38 mouse cellular contexts compared by ENCODE assay signal in genomic region chrX:140082535-140082934, GRCm38 (mm10). TPM values are rescaled to one million over a fixed set of nuclear protein-coding genes. Genes with fewer than 3 reads are reported as not detected.
"Had no signal": no experiment of that assay in that cellular context is flagged by ENCODE, and none has a peak within 500 bp of the region (broad histone marks: within the 10 kb centered on the region; RNA-seq: fewer than 3 reads in every experiment).

No protein-coding gene starts in this region.

- H3K27ac ChIP-seq: embryonic facial prominence, embryonic 10.5 days; embryonic facial prominence, embryonic 12.5 days; embryonic facial prominence, embryonic 13.5 days; embryonic facial prominence, embryonic 15.5 days; forebrain, embryonic 10.5 days; forebrain, embryonic 12.5 days; forebrain, embryonic 13.5 days; forebrain, embryonic 15.5 days; gastrocnemius, adult 2 months; heart, adult 2 months; heart, embryonic 10.5 days had no signal

- H3K9me3 ChIP-seq: embryonic facial prominence, embryonic 10.5 days; embryonic facial prominence, embryonic 12.5 days; embryonic facial prominence, embryonic 13.5 days; embryonic facial prominence, embryonic 15.5 days; forebrain, embryonic 10.5 days; forebrain, embryonic 12.5 days; forebrain, embryonic 13.5 days; forebrain, embryonic 15.5 days; heart, embryonic 10.5 days had no signal

- H3K4me3 ChIP-seq: embryonic facial prominence, embryonic 10.5 days; embryonic facial prominence, embryonic 12.5 days; embryonic facial prominence, embryonic 13.5 days; embryonic facial prominence, embryonic 15.5 days; erythroblast, embryonic 14.5 days; forebrain, embryonic 10.5 days; forebrain, embryonic 12.5 days; forebrain, embryonic 13.5 days; forebrain, embryonic 15.5 days; gastrocnemius, adult 2 months; heart, adult 2 months; heart, embryonic 10.5 days had no signal

- DNase-seq: cerebellum, adult 9-11 months; cerebellum, postnatal 10 days; cerebellum, postnatal 14 days; cerebellum, postnatal 25 days; cerebellum, postnatal 36 days; embryo, embryonic 11 days; forebrain, postnatal 0 days; gastrocnemius, adult 2 months; gastrocnemius, postnatal 10 days; gastrocnemius, postnatal 14 days; gastrocnemius, postnatal 25 days; gastrocnemius, postnatal 36 days; heart, adult 11 months; heart, adult 18-20 months; heart, adult 2 months had no signal

- H3K4me2 ChIP-seq: embryonic facial prominence, embryonic 12.5 days; embryonic facial prominence, embryonic 13.5 days; embryonic facial prominence, embryonic 15.5 days; forebrain, embryonic 12.5 days; forebrain, embryonic 13.5 days; forebrain, embryonic 15.5 days had no signal

- H3K4me1 ChIP-seq: embryonic facial prominence, embryonic 10.5 days; embryonic facial prominence, embryonic 12.5 days; embryonic facial prominence, embryonic 13.5 days; embryonic facial prominence, embryonic 15.5 days; forebrain, embryonic 10.5 days; forebrain, embryonic 12.5 days; forebrain, embryonic 13.5 days; forebrain, embryonic 15.5 days; heart, embryonic 10.5 days had no signal

- ATAC-seq: forebrain, embryonic 13.5 days; forebrain, embryonic 14.5 days; forebrain, embryonic 15.5 days; forebrain, embryonic 16.5 days; forebrain, postnatal 0 days had no signal

- H3K27me3 ChIP-seq: embryonic facial prominence, embryonic 12.5 days; embryonic facial prominence, embryonic 15.5 days; forebrain, embryonic 13.5 days had no signal

- H3K9ac ChIP-seq: embryonic facial prominence, embryonic 12.5 days; embryonic facial prominence, embryonic 13.5 days; embryonic facial prominence, embryonic 15.5 days; forebrain, embryonic 12.5 days; forebrain, embryonic 13.5 days; forebrain, embryonic 15.5 days; forebrain, postnatal 0 days had no signal

- H3K36me3 ChIP-seq: embryonic facial prominence, embryonic 10.5 days; embryonic facial prominence, embryonic 12.5 days; embryonic facial prominence, embryonic 13.5 days; embryonic facial prominence, embryonic 15.5 days; forebrain, embryonic 10.5 days; forebrain, embryonic 12.5 days; forebrain, embryonic 15.5 days; heart, embryonic 10.5 days had no signal

RNA-seq across cellular contexts. Expression of gene Pih1h3b, which starts 19.9 kb away (rescaled TPM):
- total RNA-seq: common myeloid progenitor, adult 5-6 weeks; gastrocnemius, adult 18-20 months; gastrocnemius, adult 2 months; gastrocnemius, adult 8-10 months; gastrocnemius, postnatal 10 days; gastrocnemius, postnatal 14 days; gastrocnemius, postnatal 25 days; gastrocnemius, postnatal 36 days; gastrocnemius, postnatal 4 days; granulocyte monocyte progenitor cell, adult 5-6 weeks; heart, adult 18-20 months; heart, adult 2 months; heart, adult 8-10 months had no signal
- polyA plus RNA-seq: cortical plate, adult 2 months; embryonic facial prominence, embryonic 10.5 days; embryonic facial prominence, embryonic 11.5 days; embryonic facial prominence, embryonic 12.5 days; embryonic facial prominence, embryonic 13.5 days; erythroblast, embryonic 14.5 days; forebrain, embryonic 10.5 days; forebrain, embryonic 11.5 days; forebrain, embryonic 12.5 days; forebrain, embryonic 13.5 days; forebrain, embryonic 14.5 days; forebrain, embryonic 15.5 days; forebrain, embryonic 16.5 days; forebrain, postnatal 0 days; frontal cortex, adult 2 months; gonadal fat pad, adult 2 months; heart, adult 2 months; heart, embryonic 10.5 days had no signal

RNA-seq across cellular contexts. Expression of gene Nup62cl, which starts 20.0 kb away (rescaled TPM):
- total RNA-seq: common myeloid progenitor, adult 5-6 weeks; gastrocnemius, adult 18-20 months; gastrocnemius, adult 2 months; gastrocnemius, adult 8-10 months; granulocyte monocyte progenitor cell, adult 5-6 weeks; heart, adult 18-20 months; heart, adult 2 months; heart, adult 8-10 months had no signal
- polyA plus RNA-seq: erythroblast, embryonic 14.5 days had no signal
